Mouse (Mus musculus): ENCODE results near the gene Gm5475.

Gene Gm5475

DNA sequence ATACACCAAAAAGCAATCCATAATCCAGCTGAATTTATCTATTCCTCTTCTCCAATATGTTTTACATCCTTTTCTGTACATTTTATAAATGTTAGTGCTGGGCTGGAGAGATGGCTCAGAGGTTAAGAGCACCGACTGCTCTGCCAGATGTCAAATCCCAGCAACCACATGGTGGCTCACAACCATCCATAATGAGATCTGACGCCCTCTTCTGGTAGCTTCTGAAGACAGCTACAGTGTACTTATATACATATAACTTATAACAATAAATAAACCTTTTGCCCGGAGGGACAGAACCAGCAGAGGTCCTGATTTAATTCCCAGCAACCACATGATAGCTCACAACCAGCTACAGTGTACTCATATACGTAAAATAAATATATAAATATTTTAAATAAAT, 26.6 kb downstream of the Gm5475 start:
- DNase-seq (ENCODE audit: low read depth, low spot score), result no peak

DNA sequence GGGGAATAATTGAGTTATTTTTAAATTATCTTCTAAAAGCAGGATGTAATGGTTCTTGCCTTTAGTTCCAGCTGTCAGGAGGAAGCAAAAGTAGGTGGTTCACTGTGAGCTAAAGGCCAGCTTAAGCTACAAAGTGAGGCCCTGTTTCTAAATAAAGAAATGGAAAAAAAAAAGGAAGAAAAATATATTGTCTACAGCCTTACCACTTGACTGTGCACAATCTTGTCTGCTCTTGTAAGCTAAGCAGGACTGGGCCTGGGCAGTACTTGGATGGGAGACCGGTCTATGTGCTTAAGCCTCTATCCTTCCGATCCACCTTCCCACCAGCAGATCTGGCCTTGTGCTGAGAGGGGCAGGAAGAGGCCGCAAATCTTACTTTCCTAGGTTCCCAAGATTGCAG, 27.5 kb downstream of the Gm5475 start:
- no peak for DNase-seq (ENCODE audit: low read depth, low spot score)

DNA sequence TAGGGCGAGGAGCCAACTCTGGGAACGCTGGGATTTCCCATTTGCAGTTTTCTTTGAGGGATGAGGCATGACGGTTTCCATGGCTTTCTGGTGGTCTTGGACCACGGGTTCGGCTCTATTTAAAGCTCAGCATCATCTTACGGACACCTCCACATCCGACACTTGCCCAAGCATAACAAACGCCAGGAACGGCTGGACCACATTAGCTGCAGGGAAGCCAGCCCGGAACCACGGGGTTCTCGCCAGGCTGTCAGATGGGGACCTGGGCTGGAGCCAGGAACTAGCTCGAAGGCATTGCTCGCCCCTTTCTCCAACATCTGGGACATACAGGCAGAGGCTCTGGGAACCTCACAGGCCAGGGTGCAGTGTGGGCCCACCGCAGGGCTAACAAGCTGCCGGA, 29.3 kb downstream of the Gm5475 start:
- no peak for DNase-seq (ENCODE audit: low read depth, low spot score)

DNA sequence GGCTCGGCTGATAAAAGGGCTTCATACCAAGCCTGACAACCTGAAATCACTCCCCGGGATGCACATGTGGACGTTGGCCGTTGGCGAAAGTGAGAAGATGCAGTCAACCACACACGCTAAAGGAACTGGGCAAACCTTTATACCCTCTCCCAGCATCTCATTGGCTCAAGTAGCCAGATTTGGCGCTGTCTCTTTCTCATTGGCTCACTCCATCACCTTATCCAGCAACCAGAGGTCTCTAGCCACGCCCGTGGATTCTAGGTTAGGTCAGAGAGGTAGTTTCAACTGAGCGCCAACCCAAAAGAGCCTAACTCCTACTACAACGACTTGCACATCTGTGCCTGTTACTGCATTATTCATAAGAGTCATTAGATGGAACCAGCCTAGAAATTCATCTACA, 30.5 kb downstream of the Gm5475 start:
- no peak for DNase-seq (ENCODE audit: low read depth, low spot score)

DNA sequence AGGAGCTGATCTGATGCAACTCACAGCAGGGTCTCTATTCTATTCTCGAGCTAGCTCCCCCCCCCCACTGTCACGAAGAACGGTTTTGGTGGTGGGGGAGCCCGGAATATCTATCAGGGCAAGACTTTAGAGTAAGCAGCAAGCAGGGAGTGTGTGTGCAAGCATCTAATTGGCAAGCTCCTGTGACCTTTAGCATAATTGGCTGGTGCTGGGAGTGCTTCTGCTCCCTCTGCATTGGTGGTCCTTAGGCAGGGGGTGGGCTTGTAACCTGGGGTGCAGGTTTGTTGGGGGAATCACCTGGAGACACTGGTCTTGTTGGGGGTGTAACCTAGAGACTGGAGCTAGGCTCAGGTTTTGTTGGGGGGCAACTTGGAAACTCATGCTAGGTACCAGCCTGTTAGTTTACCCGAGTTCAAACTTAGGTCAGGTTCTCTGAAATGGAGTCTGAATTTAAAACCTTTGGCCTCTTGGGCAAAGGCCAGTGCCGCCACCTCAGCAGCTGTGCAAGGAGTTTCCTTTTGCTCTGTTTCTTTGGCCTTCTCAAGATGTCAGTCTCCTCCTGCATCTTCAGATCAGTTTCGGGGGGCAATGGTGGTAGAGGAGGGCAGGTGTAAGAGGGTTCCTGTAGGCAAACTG, 34.5 kb downstream of the Gm5475 start:
- DNase-seq (ENCODE audit: low read depth, low spot score), result no peak

DNA sequence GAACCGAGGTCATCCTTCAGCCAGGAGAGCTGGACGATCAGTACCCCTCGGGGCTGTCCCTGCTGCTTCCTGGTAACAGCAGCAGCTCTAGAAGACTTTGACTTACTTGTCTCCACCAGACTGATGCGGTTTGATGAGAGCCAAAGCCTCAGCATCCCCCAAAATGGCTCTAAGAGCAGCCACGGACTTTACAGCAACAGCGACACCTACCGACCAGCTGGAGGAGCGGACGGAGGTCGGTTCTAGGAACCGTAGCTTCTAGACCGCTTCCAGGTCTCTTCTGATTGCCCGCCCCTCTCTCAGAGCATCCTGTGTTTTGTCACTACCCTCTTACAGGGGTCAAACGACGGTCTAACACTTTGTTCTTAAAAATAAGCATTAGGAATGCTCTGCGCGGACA, 35.4 kb downstream of the Gm5475 start:
- peak; percentile 90 for DNase-seq (ENCODE audit: low read depth, low spot score)

DNA sequence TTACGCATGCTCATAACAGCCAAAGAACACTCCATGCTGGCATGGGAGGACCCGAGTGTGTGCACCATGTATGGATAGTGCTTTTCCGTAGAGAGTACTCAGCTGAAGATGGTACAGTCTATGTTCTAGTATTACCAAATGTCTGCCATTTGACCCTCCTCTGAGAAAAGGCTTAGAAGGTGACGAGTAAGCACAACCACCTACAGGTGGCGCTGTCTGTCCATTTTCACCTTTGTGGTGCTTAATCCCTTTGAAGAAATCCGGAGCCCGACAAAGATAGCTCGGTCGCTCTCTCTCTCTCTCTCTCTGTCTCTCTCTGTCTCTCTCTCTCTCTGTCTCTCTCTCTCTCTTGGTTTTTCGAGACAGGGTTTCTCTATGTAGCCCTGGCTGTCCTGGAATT, 36.1 kb downstream of the Gm5475 start:
- DNase-seq (ENCODE audit: low read depth, low spot score), result peak; percentile 80

DNA sequence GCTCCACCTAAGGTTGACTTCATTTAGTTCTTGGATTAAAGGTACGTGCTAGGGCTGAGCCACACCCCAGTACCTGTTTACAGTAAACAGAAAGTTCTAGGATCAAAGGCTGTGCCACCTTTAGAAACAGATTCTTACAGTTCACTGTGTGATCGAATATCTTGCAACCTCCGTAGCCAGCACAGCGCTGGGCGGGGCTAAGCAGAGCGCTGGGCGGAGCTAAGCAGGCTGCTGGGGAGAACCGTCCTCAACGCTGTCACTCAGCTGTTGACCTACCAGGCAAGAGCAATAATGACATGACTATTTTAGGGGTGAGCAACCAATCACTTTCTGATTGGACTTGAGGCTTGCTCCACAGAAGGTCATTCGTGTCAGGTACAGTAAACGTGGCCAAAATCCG, 39.0 kb downstream of the Gm5475 start:
- peak; percentile 48 for DNase-seq (ENCODE audit: low read depth, low spot score)

DNA sequence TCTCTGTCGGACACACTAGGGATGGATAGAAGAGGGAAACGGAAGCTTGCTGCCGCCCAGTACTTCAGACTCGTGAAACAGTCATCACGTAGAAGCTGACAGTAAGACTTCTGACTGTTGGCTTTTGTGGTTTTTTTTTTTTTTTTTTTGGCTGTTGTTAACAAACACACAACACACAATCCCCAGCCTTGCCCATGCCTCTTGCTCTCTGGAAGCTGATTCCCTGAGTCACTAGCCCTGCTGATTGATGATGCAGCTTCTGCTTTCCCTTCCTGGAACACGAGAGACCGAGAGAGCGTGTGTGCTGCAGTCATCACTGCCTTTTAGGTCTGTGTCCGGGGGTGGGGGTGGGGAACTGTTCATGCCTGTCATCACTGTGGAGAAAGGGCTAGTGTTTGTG, 39.7 kb downstream of the Gm5475 start:
- DNase-seq (ENCODE audit: low read depth, low spot score), result no peak

DNA sequence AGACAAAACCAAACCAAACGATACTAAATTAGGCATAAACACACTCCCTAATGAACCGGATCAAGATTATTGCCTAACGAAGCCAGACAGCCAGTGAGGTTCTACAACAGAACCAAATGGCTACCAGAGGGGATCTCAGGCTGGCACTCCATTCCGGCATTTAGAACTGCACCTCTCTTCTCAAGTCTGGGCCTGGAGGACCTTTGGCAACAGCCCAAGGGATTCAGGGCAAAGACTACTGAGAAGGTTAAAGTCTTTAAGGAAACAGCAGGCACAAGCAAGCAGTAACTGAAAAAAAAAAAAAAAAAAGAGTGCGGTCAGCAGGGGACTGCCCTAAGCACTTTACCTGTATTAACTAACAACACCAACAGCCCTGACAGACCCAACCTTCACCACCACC, 40.1 kb downstream of the Gm5475 start:
- DNase-seq (ENCODE audit: low read depth, low spot score), result no peak

DNA sequence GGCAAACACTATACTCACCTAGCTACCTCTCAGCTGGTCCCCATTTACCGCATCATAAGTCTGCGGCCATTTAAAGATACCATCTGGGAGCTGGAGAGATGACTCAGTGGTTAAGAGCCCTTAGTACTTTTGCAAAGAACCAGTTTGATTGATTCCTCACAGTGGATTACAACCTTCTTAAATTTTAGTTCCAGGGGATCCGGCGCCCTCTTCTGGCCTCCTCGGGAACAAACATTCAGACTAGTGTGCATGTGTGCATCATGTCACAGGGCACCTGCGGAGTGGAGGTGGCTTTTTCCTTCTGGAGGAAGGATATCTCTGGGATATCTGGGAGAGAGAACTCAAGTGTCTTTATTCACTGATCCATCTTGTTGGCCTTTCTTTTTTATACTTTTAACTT, 41.8 kb downstream of the Gm5475 start:
- DNase-seq (ENCODE audit: low read depth, low spot score), result peak; percentile 68

DNA sequence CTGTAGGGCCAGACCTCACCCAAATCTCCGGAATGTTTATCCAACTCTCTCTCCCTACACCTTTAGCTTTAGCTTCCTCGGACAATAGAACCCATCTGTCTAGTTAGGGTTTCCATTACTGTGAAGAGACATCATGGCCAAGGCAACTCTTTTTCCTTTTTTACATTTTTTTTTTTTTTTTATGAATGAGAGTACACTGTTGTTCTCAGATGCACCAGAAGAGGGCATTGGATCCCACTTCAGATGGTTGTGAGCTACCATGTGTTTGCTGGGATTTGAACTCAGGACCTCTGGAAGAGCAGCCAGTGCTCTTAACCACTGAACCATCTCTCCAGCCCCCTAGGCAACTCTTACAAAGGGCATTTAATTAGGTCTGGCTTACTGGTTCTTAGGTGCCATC, 43.5 kb downstream of the Gm5475 start:
- DNase-seq (ENCODE audit: low read depth, low spot score), result no peak

DNA sequence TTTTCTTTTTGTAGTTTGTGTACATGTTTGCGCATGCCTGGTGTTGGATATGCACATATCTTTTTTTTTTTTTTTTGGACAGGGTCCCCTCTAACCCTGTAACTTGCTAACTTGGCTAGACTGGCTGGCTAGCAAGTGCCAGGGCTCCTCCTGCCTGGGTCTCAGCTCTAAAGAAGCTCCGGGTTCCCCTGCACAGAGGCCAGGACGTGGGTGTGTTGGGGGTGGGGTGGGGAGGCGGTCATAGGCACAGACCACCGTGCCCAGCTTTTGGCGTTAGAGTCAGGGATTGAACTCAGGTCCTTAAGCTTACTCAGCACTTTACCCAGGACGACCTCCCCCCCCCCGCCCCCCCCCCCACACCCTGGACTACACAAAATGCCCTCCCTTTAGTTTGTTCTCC, 45.8 kb downstream of the Gm5475 start:
- no peak for DNase-seq (ENCODE audit: low read depth, low spot score)

DNA sequence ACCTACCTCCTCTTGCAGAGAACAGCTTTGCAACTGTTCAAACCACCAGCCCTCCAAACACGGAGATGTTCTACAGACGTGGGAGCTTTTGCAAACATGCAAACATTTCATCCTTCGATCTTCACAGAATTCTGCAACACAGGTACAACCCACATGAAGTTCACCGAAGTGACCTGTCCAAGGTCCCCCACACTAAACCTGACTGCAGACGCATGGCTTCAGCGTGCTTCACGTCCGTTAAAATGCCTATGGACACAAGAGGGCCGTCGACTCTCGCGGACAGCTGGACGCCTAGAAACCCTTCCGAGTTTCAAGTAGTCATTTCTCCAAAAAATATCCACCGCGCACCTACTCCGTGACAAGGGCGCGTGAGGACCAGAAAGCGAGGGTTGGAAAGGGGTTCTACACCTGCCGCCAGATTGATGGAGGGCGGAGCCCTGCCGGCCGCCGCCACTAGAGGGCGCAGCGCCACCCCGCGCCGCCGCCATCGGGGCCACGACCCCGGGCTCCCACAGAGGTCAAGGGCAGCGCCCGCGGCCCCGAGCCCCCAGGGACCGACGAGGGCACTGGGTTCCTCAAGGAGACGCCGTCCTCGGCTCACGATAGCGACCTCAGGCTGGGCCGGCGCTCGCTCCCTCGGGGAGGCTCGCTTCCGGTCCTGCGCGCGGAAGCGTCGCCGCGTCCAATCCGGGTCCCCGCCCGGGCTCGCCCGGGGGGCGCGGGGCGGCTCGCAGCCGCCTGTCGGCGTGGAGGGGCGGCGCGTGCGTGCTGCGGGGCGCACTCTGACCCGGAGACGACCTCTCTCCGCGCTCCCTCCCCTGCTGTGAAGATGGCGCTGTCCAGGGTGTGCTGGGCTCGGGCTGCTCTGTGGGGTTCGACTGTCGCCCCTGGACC, 46.6 kb downstream of the Gm5475 start, which contains the start of gene Letmd1:
Letmd1 (plus strand) TSS at position 729 of the 894 bp plus-strand sequence.
- peak; percentile 93 for DNase-seq (ENCODE audit: low read depth, low spot score)

DNA sequence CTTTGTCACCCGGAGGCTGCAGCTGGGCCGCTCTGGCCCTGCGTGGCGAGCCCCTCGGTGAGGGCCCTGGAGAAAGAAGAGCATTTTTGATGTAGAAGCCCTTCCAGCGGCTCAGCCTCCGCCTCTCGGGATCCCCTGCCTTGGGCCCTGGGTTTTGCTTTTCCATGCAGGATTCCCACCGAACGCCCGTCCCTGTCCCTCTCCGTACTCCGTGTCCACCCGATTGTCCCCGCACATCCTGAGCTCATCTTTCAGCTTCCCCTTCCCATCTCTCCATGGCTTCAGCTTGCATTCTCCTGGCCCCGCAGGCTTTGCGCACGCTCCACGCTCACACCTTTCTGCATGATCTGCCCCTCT, 47.2 kb downstream of the Gm5475 start:
- no peak for DNase-seq (ENCODE audit: low read depth, low spot score)

DNA sequence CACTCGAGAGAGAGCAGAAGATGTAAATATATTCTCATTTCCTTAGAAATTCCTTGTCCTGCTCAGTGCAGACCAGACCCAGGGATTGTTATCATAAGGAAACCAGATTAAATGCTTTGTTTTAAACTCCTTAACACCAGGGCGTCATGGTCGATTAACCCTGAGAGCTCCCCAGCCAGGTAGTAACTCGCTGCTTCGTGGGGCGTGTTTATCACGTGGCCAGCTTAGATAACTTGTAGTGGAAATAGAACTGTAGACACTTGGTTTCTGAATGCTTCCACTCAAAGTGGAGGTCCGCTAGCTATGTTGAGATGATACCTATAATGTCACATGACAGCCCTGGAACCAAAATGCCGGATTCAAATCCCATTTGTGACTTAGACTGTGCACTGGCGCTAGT, 48.1 kb downstream of the Gm5475 start:
- no peak for DNase-seq (ENCODE audit: low read depth, low spot score)

DNA sequence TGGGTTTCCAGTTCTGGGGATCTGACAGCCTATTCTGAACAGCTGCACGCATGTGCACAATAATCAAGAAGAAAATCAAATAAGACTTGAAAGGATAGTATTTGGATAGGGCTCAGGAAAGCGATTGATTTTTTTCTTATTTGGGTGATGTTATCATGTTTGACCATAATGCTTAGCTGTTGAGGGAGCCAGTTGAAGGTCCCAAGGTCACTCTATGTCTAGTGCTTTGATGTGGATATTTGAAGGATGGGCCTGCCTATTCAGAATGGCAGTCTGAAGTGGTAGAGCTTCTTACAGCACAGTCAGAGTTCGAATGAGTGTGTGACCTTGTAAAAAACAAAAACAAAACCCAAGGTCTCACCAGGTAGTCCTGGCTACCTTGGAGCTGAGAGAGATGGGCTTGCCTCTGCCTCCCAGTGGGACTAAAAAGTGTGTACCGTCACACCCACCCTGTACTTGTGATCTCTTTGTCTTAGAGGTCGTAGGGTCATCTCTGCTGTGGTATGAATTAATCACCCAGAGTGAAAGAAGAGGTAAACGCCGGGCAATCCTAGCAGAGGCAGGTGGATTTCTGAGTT, 52.1 kb downstream of the Gm5475 start:
- no peak for DNase-seq (ENCODE audit: low read depth, low spot score)
